Comparison of ENCODE assay signal across 24 mouse cellular contexts in the genomic region with DNA sequence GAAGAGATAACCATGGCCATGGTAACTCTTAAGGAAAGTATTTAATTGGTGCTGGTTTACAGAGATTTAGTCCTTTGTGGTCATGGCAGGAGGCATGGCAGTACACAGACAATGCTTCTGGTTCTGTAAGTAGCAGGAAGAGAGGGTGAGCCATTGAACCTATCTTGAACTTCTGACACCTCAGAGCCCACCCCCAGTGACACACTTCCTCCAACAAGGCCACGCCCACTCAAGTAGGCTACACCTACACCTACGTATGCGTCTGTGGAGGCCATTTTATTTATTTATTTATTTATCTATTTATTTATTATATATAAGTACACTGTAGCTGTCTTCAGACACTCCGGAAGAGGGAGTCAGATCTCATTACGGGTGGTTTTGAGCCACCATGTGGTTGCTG.
"Had no signal": no experiment of that assay in that cellular context is flagged by ENCODE, and none has a peak within 500 bp of the region (broad histone marks: within the 10 kb centered on the region; RNA-seq: fewer than 3 reads in every experiment).

No protein-coding gene starts in this region.

- DNase-seq: gastrocnemius, postnatal 14 days; gastrocnemius, postnatal 36 days; heart, adult 18-20 months; heart, postnatal 14 days; heart, postnatal 36 days; kidney, adult 11 months; kidney, adult 8-10 months; kidney, postnatal 14 days; kidney, postnatal 36 days; liver; liver, embryonic 13.5 days had no signal

- H3K27ac ChIP-seq: heart, embryonic 13.5 days; heart, embryonic 15.5 days; hindbrain, embryonic 13.5 days; hindbrain, embryonic 15.5 days; hindbrain, postnatal 0 days; kidney, postnatal 0 days; left cerebral cortex, adult 2 months; limb, embryonic 10.5 days; limb, embryonic 12.5 days; liver, embryonic 13.5 days; liver, embryonic 15.5 days had no signal

- ATAC-seq: hindbrain, postnatal 0 days; intestine, embryonic 16.5 days had no signal

- H3K9ac ChIP-seq: heart, embryonic 13.5 days; heart, embryonic 15.5 days; hindbrain, embryonic 13.5 days; hindbrain, embryonic 15.5 days; limb, embryonic 12.5 days; liver, embryonic 13.5 days; liver, embryonic 15.5 days had no signal

- H3K36me3 ChIP-seq: heart, embryonic 15.5 days; liver, embryonic 13.5 days; liver, embryonic 15.5 days had no signal

- H3K4me2 ChIP-seq: heart, embryonic 11.5 days; heart, embryonic 13.5 days; heart, embryonic 15.5 days; hindbrain, embryonic 13.5 days; hindbrain, embryonic 15.5 days; limb, embryonic 12.5 days; liver, embryonic 11.5 days; liver, embryonic 13.5 days; liver, embryonic 15.5 days had no signal

- H3K4me1 ChIP-seq: heart, embryonic 13.5 days; limb, embryonic 10.5 days; limb, embryonic 12.5 days; liver, embryonic 15.5 days had no signal

- H3K4me3 ChIP-seq: heart, embryonic 13.5 days; heart, embryonic 15.5 days; hindbrain, embryonic 13.5 days; hindbrain, embryonic 15.5 days; left cerebral cortex, adult 2 months; limb, embryonic 10.5 days; limb, embryonic 12.5 days; liver, embryonic 13.5 days; liver, embryonic 15.5 days had no signal

- H3K27me3 ChIP-seq: heart, embryonic 13.5 days; heart, embryonic 15.5 days; hindbrain, embryonic 13.5 days; hindbrain, embryonic 15.5 days; limb, embryonic 12.5 days; liver, embryonic 13.5 days; liver, embryonic 15.5 days had no signal

- H3K9me3 ChIP-seq: heart, embryonic 13.5 days; heart, embryonic 15.5 days; hindbrain, embryonic 13.5 days; hindbrain, embryonic 15.5 days; limb, embryonic 10.5 days; limb, embryonic 12.5 days; liver, embryonic 13.5 days; liver, embryonic 15.5 days had no signal
